Mouse (Mus musculus) thymus, adult 2 months (tissue): Measurements from ENCODE around the gene P2rx1. TPM values are rescaled to one million over a fixed set of nuclear protein-coding genes. Genes with fewer than 3 reads are reported as not detected.

ENCODE experiments used
- DNase-seq: peaks from one replicate; pipeline ENCODE4 v3.0.0; 2021
- H3K27ac ChIP-seq: fragments of 200-500 bp; 2 replicates; pipeline ENCODE4 v1.5.1; 2012; ENCODE audit warnings: low read length, control low read depth; ENCODE audit not compliant: control insufficient read depth, insufficient read depth
- H3K27me3 ChIP-seq: fragments of 200-500 bp; 2 replicates; pipeline ENCODE4 v1.6.1; 2012; ENCODE audit warnings: mild to moderate bottlenecking, low read length, moderate library complexity, mixed read lengths; ENCODE audit not compliant: control insufficient read depth, insufficient read depth
- H3K36me3 ChIP-seq: fragments of 200-500 bp; 2 replicates; pipeline ENCODE4 v1.6.1; 2012; ENCODE audit warnings: mild to moderate bottlenecking, low read length, moderate library complexity; ENCODE audit not compliant: control insufficient read depth, insufficient read depth
- H3K4me1 ChIP-seq: fragments of 200-500 bp; replicated peaks from 2 replicates; pipeline ENCODE4 v1.6.1; 2012; ENCODE audit warnings: low read length; ENCODE audit not compliant: control insufficient read depth, insufficient read depth
- H3K4me3 ChIP-seq: fragments of 200-500 bp; 2 replicates; pipeline ENCODE4 v1.5.1; 2012; ENCODE audit warnings: mild to moderate bottlenecking, low read length, control low read depth, moderate library complexity; ENCODE audit not compliant: control insufficient read depth, insufficient read depth
- CTCF ChIP-seq: fragments of 200-500 bp; IDR thresholded peaks from 2 replicates; pipeline ENCODE4 v1.5.1; 2012; ENCODE audit warnings: mild to moderate bottlenecking, control low read depth, low read length, moderate library complexity, borderline replicate concordance; ENCODE audit not compliant: control insufficient read depth, poor library complexity, insufficient read depth; ENCODE audit errors: extremely low read depth
- POLR2A ChIP-seq: fragments of 200-500 bp; IDR thresholded peaks from 2 replicates; pipeline ENCODE4 v1.6.1; 2012; ENCODE audit warnings: mild to moderate bottlenecking, low read length, control low read depth, moderate library complexity; ENCODE audit not compliant: control insufficient read depth, poor library complexity, insufficient read depth; ENCODE audit errors: extremely low read depth
- WGBS: fragments of 180-500 bp; shearing (Covaris S2); methylation state at CpG from one replicate; pipeline ENCODE4 v1.1.7; 2018; 5-methylcytosine and 5-hydroxymethylcytosine counted together
- polyA plus RNA-seq: library from polyadenylated mRNA; depleted of rRNA; stranded (reverse); fragments of >200 nt; gene quantifications from 2 replicates; pipeline ENCODE4 v1.2.3, GENCODE M21; 2012

Gene P2rx1
- polyA plus RNA-seq, 1 experiment = 103 TPM

DNA sequence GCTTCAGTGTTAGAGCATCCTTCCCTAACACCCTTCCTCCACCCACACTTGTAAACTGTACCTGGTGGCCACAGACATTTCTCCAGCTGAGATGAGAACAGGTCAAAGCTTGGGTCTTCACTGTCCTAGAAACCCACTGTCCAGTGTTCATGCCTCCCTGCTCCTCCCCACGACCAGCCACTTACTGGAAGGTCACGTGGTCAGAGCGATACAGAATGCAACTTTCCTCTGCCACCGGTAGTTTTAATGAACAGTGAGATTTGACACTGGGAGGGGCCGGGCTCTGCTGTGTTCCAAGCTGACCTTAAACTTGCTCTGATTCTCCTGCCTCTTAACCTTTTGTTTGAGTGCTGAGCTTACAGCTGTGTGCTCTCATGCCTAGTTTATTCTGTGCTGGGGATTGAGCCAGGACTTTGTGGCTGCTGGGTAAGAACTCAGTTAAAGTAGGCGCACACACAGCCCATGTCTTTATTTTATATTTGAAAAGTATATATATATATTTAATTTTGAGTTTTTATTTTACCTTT lies 45.4 kb downstream of the P2rx1 start:
- H3K4me3 ChIP-seq = no peak overlapping the region
- WGBS = 92% methylated on average over 6 of the region's 6 CpGs
- peaks cover 5% of the 10 kb centered on the region; the same call in 1 of the 2 replicates for H3K36me3 ChIP-seq
- H3K4me1 ChIP-seq = peaks cover 8% of the 10 kb centered on the region
- TF ChIP-seq CTCF (no peak), POLR2A (no peak)
- no peak overlapping the region for H3K27ac ChIP-seq
- no peak for DNase-seq
- H3K27me3 ChIP-seq = no peaks in the 10 kb centered on the region

DNA sequence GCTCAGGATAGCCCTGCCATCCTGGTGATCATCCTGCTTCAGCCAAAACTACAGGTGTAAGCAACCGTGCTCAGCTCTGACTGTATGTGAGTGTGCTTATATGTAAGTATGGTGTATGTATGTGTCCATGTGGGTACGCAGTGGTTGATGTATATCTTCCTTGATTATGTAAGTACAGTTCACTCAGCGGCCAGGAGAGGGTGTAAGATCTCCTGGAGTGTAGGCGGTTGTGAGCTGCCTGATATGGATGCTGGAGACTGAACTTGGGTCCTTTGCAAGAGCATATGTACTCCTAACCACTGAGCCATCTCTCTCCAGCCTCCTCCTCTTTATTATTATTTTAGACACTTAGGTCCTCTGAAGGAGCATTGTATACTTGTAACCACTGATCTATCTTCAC lies 45.9 kb downstream of the P2rx1 start:
- no peak for DNase-seq

DNA sequence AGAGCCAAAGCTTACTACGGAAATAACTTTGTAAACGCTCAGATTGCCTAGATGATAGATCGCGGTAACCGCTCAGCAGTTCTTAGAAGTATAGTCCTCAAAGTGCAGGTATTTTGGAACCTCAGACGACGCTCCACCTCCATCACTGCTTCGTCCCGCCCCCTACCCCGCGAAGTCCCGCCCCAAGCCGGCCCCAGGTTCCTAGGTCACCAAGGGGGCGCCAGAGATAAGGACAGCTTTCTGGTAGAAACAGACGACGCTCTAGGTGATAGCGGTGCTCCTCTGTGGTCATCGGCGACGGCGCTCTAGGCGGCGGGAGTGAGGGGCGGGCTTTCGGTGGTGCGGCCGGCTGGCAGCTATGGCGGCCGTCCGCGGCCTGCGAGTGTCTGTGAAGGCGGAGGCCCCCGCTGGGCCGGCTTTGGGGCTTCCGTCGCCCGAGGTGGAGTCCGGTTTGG lies 48.7 kb downstream of the P2rx1 start, which contains the start of gene Ncbp3:
Gene Ncbp3, plus strand, starts transcription at position 242 of the 455 bp plus-strand sequence.
- Histone ChIP-seq H3K27ac (peak within 1 kb of the TSS; percentile 53; the same call in 1 of the 2 replicates), H3K27me3 (no peaks in the 10 kb centered on the region), H3K4me1 (peaks cover 8% of the 10 kb centered on the region), H3K4me3 (peak within 1 kb of the TSS; percentile 97), H3K36me3 (peaks cover 14% of the 10 kb centered on the region)
- TF ChIP-seq CTCF (peak; percentile 82; the same call in 1 of the 2 replicates), POLR2A (peak; percentile 76)
- under 1% methylated on average over 39 of the region's 39 CpGs for WGBS
- DNase-seq = peak; percentile 99

More for the DNA sequence above, 45.9 kb downstream of the P2rx1 start:
- Histone ChIP-seq H3K4me3 (no peak overlapping the region), H3K27me3 (no peaks in the 10 kb centered on the region), H3K4me1 (peaks cover 8% of the 10 kb centered on the region), H3K36me3 (peaks cover 5% of the 10 kb centered on the region; the same call in 1 of the 2 replicates), H3K27ac (no peak overlapping the region)
- WGBS = 84% methylated on average over 4 of the region's 4 CpGs
- TF ChIP-seq CTCF (no peak), POLR2A (no peak)

DNA sequence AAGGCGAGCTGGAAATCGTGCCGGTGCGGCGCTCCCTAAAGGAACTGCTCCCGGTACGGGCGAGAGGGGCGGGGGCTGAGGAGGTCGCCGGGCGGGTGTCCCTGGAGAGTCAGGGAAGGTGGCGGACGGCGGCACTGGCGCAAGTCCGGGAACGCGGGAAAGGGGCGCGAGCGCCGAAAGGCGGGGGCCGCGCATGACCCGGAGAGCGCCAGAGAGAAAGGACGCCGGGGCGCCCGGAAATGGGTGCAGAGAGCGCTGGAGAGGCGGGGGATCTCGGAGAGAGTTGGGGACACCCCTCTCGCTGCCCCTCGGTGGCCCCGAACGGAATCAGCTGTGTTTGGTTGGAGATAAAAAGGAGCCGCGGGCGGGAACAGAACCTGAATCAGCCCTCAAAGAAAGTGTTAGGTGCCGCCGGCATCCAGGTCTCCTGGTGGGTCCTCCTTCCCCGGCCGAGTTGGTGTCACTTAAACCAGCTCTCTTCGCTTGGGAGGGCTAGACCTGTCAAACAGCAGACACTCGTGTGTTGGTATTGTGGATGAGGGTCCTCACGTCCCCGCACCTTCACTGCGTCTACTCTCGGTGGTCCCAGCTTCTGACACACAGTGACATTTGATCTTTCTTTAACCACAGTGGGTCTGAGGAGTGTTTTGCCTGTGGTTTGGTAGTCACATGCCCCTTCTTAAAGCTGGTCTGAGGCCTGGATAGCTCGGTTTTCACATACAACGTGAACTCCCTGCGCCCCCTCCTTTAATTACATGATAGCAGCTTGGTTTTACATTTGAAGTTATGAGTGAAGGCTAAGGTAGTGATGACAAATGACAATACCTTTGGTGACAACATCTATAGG lies 49.4 kb downstream of the P2rx1 start:
- no peak for TF ChIP-seq POLR2A
- no peak for TF ChIP-seq CTCF
- DNase-seq = peak; percentile 76
- under 1% methylated on average over 55 of the region's 55 CpGs for WGBS
- H3K27me3 ChIP-seq = no peaks in the 10 kb centered on the region
- peak overlapping the region; percentile 53; the same call in 1 of the 2 replicates for H3K27ac ChIP-seq
- H3K4me3 ChIP-seq = peak overlapping the region; percentile 97
- H3K4me1 ChIP-seq = peaks cover 8% of the 10 kb centered on the region
- H3K36me3 ChIP-seq = peaks cover 16% of the 10 kb centered on the region

DNA sequence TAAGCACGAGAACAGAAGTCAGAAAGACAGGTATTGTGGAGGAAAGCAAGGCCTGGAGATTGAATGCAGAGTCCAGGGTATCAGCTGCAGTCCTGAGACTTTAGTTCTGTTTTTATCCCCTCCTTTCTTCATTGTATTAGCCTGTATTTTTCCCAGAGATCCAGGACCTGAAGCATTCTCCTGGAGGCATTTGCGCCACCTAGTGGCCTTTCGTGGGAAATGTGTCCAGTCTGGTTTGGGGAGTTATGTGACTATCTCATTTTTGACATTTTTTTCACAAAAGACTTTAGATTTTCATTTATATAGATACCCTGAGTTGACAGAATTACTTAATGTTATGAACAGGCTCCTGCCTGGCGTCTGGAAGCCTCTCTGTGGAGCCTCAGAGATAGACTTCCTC lies 50.4 kb downstream of the P2rx1 start:
- Histone ChIP-seq H3K27ac (no peak overlapping the region), H3K4me1 (peaks cover 8% of the 10 kb centered on the region), H3K36me3 (peaks cover 27% of the 10 kb centered on the region), H3K27me3 (no peaks in the 10 kb centered on the region), H3K4me3 (no peak overlapping the region)
- DNase-seq = peak; percentile 54
- no peak for TF ChIP-seq CTCF
- no peak for TF ChIP-seq POLR2A
- 24% methylated on average over 4 of the region's 4 CpGs for WGBS

DNA sequence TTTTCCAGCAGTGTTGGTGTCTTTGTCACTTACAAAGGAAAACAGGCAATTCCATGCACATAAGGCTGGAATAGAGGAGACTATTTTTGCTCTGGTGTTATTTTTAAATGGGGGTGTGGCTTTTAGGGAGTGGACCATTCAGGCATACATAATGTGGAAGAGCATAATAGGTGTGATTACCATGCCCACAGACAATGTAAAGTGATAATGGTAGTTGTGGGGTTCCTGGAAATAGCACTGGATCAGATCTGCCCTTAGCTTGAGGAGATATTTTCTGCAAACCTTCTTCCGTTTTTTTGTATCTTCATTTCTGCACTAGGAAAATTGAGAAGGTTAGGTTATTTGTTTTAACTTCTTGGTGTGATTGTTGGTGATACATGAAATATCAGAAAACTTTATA lies 53.9 kb downstream of the P2rx1 start:
- H3K36me3 ChIP-seq = peaks cover 58% of the 10 kb centered on the region
- TF ChIP-seq POLR2A (no peak), CTCF (no peak)
- no peak for DNase-seq
- WGBS = 100% methylated on average over 1 of the region's 1 CpGs
- no peak overlapping the region for H3K27ac ChIP-seq
- H3K27me3 ChIP-seq = no peaks in the 10 kb centered on the region
- peaks cover 8% of the 10 kb centered on the region for H3K4me1 ChIP-seq
- no peak overlapping the region for H3K4me3 ChIP-seq
